Mouse (Mus musculus) thymus, postnatal 36 days (tissue): ENCODE measurements around the gene Zfp207.
"Not testable (repeated sequence)": the region's sequence is repeated elsewhere in the genome, so short reads cannot be mapped to it uniquely, and the experiment has no call there.

Source experiments
- DNase-seq, 2 experiments: peaks; one replicate each; pipeline ENCODE4 v3.0.0; 2022; ENCODE audit warnings: mixed read lengths in 2 of 2

Gene Zfp207

GRCm38 (mm10) chr11:80417085-80417484 lies 34.0 kb downstream of the Zfp207 start:
- DNase-seq, result no peak

GRCm38 (mm10) chr11:80419743-80420142 lies 36.7 kb downstream of the Zfp207 start:
- no peak for DNase-seq

GRCm38 (mm10) chr11:80420202-80420984 lies 37.3 kb downstream of the Zfp207 start:
- DNase-seq, result no peak

- no peak for DNase-seq
These were observed 38.5 kb downstream of the Zfp207 start for GRCm38 (mm10) chr11:80421421-80422047.

DNA sequence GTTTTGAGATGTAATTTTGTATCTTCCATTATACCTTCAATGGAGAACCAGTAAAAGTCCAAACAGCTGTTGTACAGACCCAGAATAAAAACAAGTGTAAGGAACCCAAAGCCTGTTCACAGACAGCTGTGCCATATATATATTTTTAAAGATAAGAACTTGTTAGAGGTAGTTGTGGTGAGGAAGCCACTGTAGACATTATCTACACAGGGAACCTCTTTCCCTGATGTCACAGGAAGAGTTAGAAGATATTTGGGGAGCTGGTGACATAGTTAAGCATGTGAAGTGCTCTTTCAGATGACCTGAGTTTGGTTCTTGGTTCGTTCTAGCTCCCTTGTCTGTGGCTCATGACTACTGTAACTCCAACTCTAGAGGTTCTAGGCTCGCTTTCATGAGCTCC lies 41.6 kb downstream of the Zfp207 start:
- DNase-seq, result no peak

- no peak for DNase-seq
These were observed 42.2 kb downstream of the Zfp207 start for GRCm38 (mm10) chr11:80425247-80425778.

GRCm38 (mm10) chr11:80426029-80426813 lies 43.1 kb downstream of the Zfp207 start:
- not testable (repeated sequence) for DNase-seq

GRCm38 (mm10) chr11:80428381-80429008 lies 45.4 kb downstream of the Zfp207 start, which contains the start of gene Psmd11:
Gene Psmd11, plus strand, starts transcription at chr11:80428615.
- peak; percentile 94 to 96 for DNase-seq

GRCm38 (mm10) chr11:80429009-80429475 lies 46.0 kb downstream of the Zfp207 start:
- no peak for DNase-seq

DNA sequence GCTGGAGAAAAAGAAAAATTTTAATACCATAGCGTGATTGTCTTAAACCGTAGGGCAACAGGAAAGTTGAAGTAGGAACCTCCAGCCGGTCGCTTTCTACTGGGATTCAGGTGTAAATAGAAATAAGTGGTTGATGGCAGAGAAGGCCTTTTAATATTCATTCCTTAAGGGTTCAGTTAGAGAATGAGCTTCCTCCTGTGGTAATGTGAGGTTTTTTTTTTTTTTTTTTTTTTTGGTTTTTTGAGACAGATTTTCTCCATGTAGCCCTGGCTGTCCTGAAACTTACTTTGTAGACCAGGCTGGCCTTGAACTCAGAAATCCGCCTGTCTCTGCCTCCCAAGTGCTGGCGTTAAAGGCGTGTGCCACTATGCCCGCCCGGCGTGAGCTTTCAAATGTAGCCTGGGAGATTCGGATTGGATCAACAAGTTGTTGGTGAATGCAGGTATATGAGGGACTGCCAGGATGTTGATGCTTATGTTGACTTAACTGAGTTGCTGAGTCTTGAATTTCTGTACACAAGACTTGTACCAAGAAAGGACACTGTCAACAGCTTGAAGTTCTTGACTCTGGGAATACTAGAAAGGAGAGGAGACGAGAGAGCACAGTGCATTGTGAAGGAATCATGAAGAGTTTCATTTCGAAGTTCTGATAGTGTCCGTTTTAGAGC lies 46.6 kb downstream of the Zfp207 start:
- DNase-seq, result no peak

DNA sequence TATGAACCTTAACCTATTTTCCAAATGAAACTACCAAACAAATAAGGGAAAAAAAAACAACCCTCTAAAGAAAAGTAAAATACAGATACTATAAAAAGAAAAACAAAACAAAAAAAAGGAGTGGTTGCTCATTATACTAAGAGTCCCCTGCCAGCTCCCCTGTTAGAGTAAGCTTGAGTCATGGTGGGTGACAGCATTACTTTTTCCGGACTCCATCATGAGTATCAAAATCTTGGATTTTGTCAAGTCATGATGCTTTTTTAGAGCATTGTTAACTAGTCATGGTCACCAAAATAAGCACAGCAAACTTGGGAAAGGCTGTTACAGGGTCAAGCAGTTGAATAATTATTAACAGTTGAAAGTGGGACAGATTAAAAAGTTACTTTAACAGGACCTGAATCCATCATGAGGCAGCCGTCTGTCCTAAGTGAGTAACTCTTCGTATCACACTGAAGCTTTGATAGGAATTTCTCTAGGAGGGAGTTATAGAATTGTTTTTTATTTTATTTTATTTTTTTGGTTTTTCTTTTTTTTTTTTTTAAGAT lies 47.4 kb downstream of the Zfp207 start:
- DNase-seq, result no peak

DNA sequence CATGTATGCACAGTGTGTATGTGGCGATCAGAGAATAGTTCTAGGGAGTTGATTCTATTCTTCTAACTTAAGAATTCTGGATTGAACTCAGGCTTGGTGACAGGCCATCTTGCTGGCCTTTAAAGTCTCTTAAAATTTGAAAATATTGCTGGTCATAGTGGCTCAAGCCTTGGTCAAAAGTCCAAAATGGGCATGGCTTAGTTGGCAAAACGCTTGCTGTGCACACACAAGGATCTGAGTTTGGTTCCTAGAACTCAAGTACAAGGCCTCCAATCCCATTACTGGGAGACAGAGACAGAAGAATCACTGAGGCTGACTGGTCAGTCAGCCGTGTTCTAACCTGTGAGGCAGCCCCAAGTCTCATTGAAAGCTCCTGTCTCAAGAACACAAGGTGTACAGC lies 63.8 kb downstream of the Zfp207 start:
- DNase-seq, result no peak

DNA sequence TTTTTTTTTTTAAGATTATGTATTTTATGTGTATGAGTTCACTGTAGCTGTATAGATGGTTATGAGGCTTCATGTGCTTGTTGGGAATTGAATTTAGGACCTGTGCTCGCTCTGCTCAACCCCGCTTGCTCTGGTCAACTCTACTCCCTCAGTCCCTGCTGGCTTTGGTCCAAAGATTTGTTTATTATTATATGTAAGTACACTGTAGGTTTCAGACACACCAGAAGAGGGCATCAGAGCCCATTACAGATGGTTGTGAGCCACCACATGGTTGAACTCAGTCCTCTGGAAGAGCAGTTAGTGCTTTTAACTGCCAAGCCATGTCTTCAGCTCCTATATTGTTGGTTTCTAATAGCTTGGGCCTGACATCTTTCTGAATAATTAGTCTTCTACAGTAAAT lies 66.8 kb downstream of the Zfp207 start:
- no peak for DNase-seq

GRCm38 (mm10) chr11:80452242-80452641 lies 69.2 kb downstream of the Zfp207 start:
- no peak for DNase-seq

DNA sequence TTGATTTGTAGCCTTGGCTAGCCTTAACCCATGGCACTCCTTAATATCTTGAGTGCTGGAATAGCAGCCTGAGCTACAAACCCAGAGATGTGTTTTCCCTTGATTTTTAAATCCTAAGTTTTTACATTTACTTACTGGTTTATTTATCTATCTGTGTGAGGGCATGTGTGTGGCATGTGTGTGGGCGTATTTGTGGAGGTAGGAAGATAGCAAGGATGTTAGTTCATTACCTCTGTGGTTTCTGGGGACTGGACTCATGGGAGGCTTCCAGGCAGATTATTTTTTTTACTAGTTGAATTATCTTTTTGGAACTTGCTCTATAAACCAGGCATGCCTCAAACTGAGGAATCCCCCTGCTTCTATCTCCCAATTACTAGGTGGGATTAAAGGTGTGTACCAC lies 70.1 kb downstream of the Zfp207 start:
- DNase-seq, result no peak
